Mouse (Mus musculus) MEL (cell line): ENCODE measurements around the gene Dlg1. TPM values are rescaled to one million over a fixed set of nuclear protein-coding genes. Genes with fewer than 3 reads are reported as not detected.

ENCODE experiments used
- DNase-seq: peaks from one replicate; pipeline ENCODE4 v3.0.0; 2011; ENCODE audit warnings: low read depth, low spot score
- H3K27ac ChIP-seq: 2 replicates; pipeline ENCODE4 v1.5.1; 2012; ENCODE audit warnings: low read depth, mild to moderate bottlenecking, control low read depth, low read length, moderate library complexity; ENCODE audit not compliant: control insufficient read depth
- H3K27me3 ChIP-seq, 2 experiments: fragments of 150-350 bp in 1 of 2; sonication (generic) in 1 of 2; 2 replicates each; pipeline ENCODE4 v1.6.1; 2012; ENCODE audit warnings: low read length in 2 of 2, mild to moderate bottlenecking in 2 of 2, improper control_type of control experiment in 1 of 2, moderate library complexity in 1 of 2; ENCODE audit not compliant: insufficient read depth in 2 of 2, control insufficient read depth in 1 of 2
- H3K36me3 ChIP-seq, 2 experiments: 2 replicates each; pipeline ENCODE4 v1.6.1; 2012 to 2014; ENCODE audit warnings: low read length in 2 of 2, improper control_type of control experiment in 1 of 2, inconsistent platforms in 1 of 2, mild to moderate bottlenecking in 1 of 2; ENCODE audit not compliant: insufficient read depth in 2 of 2, control insufficient read depth in 1 of 2
- H3K4me1 ChIP-seq, 2 experiments: fragments of 150-350 bp in 1 of 2; sonication (generic) in 1 of 2; 2 replicates each; pipeline ENCODE4 v1.6.1; 2012; ENCODE audit warnings: low read length in 2 of 2, improper control_type of control experiment in 1 of 2, mild to moderate bottlenecking in 1 of 2; ENCODE audit not compliant: insufficient read depth in 2 of 2, control insufficient read depth in 1 of 2
- H3K4me3 ChIP-seq, 2 experiments: fragments of 150-350 bp in 1 of 2; sonication (generic) in 1 of 2; 2 replicates each; pipeline ENCODE4 v1.5.1; 2012; ENCODE audit warnings: low read depth in 2 of 2, low read length in 2 of 2, mild to moderate bottlenecking in 2 of 2, moderate library complexity in 2 of 2, control low read depth in 1 of 2, improper control_type of control experiment in 1 of 2; ENCODE audit not compliant: control insufficient read depth in 1 of 2, insufficient read depth in 1 of 2
- H3K79me2 ChIP-seq: 2 replicates; pipeline ENCODE4 v1.6.1; 2012; ENCODE audit warnings: mild to moderate bottlenecking, low read length, moderate library complexity; ENCODE audit not compliant: control insufficient read depth, poor library complexity, insufficient read depth
- H3K9ac ChIP-seq: 2 replicates; pipeline ENCODE4 v1.6.1; 2012; ENCODE audit warnings: low read depth, mild to moderate bottlenecking, control low read depth, low read length, moderate library complexity; ENCODE audit not compliant: control insufficient read depth, poor library complexity, severe bottlenecking
- H3K9me3 ChIP-seq: fragments of 150-350 bp; sonication (generic); replicated peaks from 2 replicates; pipeline ENCODE4 v1.6.1; 2012; ENCODE audit warnings: mild to moderate bottlenecking, low read length, improper control_type of control experiment, moderate library complexity; ENCODE audit not compliant: insufficient read depth
- CHD1 ChIP-seq: IDR thresholded peaks from 2 replicates; pipeline ENCODE4 v1.6.1; 2012; ENCODE audit warnings: low read depth, mild to moderate bottlenecking, inconsistent platforms, low read length, improper control_type of control experiment
- ELF1 ChIP-seq: IDR thresholded peaks from 2 replicates; pipeline ENCODE4 v1.6.1; 2014; ENCODE audit warnings: low read depth, mild to moderate bottlenecking, inconsistent platforms, low read length, improper control_type of control experiment, moderate library complexity
- ETS1 ChIP-seq: IDR thresholded peaks from 2 replicates; pipeline ENCODE4 v1.6.1; 2012; ENCODE audit warnings: low read depth, mild to moderate bottlenecking, inconsistent platforms, low read length, improper control_type of control experiment, moderate library complexity
- GABPA ChIP-seq: IDR thresholded peaks from 2 replicates; pipeline ENCODE4 v1.6.1; 2012; ENCODE audit warnings: low read depth, mild to moderate bottlenecking, inconsistent platforms, low read length, improper control_type of control experiment, moderate library complexity
- HCFC1 ChIP-seq: IDR thresholded peaks from 2 replicates; pipeline ENCODE4 v1.6.1; 2012; ENCODE audit warnings: low read depth, mild to moderate bottlenecking, inconsistent platforms, low read length, improper control_type of control experiment, moderate library complexity
- JUND ChIP-seq: IDR thresholded peaks from 2 replicates; pipeline ENCODE4 v1.6.1; 2011; ENCODE audit warnings: low read depth, mild to moderate bottlenecking, improper control_type of control experiment, low read length
- MEF2A ChIP-seq: IDR thresholded peaks from 2 replicates; pipeline ENCODE4 v1.6.1; 2014; ENCODE audit warnings: low read depth, mild to moderate bottlenecking, inconsistent platforms, low read length, improper control_type of control experiment; ENCODE audit not compliant: poor library complexity, insufficient replicate concordance, severe bottlenecking; ENCODE audit errors: extremely low read depth
- MXI1 ChIP-seq: IDR thresholded peaks from 2 replicates; pipeline ENCODE4 v1.6.1; 2011; ENCODE audit warnings: mild to moderate bottlenecking, low read depth, low read length, improper control_type of control experiment
- POLR2A ChIP-seq, 2 experiments: IDR thresholded peaks; 2 replicates each; pipeline ENCODE4 v1.6.1; 2011 to 2012; ENCODE audit warnings: low read length in 2 of 2, mild to moderate bottlenecking in 2 of 2, control low read depth in 1 of 2, improper control_type of control experiment in 1 of 2, low read depth in 1 of 2, moderate library complexity in 1 of 2; ENCODE audit not compliant: control insufficient read depth in 1 of 2, insufficient read depth in 1 of 2, poor library complexity in 1 of 2
- TBP ChIP-seq: IDR thresholded peaks from 2 replicates; pipeline ENCODE4 v1.8.0; 2011; ENCODE audit warnings: low read depth, low read length, improper control_type of control experiment
- TCF12 ChIP-seq: IDR thresholded peaks from 2 replicates; pipeline ENCODE4 v1.6.1; 2014; ENCODE audit warnings: low read depth, mild to moderate bottlenecking, inconsistent platforms, low read length, improper control_type of control experiment, moderate library complexity
- polyA plus RNA-seq, 2 experiments: library from polyadenylated mRNA; stranded (reverse) in 1 of 2; unstranded in 1 of 2; fragments of >175 nt in 1 of 2; fragments of >200 nt in 1 of 2; gene quantifications; 2 replicates each; pipeline versions ENCODE4 v1.2.1 to v1.2.4; 2012; ENCODE audit warnings: low replicate concordance in 2 of 2, low read depth in 1 of 2; ENCODE audit not compliant: insufficient read length in 2 of 2, insufficient read depth in 1 of 2, missing spikeins in 1 of 2
- total RNA-seq: library from RNA; depleted of rRNA; stranded (reverse); fragments of 300-350 nt; gene quantifications from 2 replicates; pipeline ENCODE4 v1.2.3, GENCODE M21; 2012

Gene Dlg1
- total and polyA plus RNA-seq, 3 experiments: 25.7 to 74.6 (median 33.9) TPM

DNA sequence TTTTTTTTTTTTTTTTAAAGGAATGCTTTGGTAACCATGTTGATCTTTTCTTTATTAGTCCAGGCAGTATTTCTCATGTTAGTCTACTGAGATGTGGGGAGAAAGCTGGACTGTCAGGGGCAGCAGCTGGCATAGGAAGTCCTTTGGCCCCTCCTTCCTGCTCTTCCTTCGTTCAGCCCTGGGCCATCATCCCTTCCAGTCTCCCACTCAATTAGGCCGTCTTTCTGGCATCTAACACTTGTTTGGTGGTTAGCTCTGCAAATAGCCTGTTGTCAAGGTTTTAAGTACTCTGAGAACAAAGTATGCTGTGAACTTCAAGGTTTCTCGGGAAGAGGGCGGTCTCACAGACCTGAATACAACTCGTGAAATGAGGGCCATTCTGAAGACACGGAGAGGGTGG, 12.5 kb upstream of the Dlg1 start:
- Histone ChIP-seq H3K9ac (no peak overlapping the region), H3K36me3 (no peaks in the 10 kb centered on the region), H3K27me3 (peaks cover 3 to 19% of the 10 kb centered on the region in 2 experiments), H3K27ac (no peak overlapping the region), H3K79me2 (no peaks in the 10 kb centered on the region), H3K4me1 (no peaks in the 10 kb centered on the region), H3K4me3 (no peak overlapping the region), H3K9me3 (no peaks in the 10 kb centered on the region)
- no peak for DNase-seq
- TF ChIP-seq TBP: no peak
- TF ChIP-seq GABPA: no peak
- no peak for TF ChIP-seq POLR2A (IDR thresholded peaks at IDR 0.05; ENCODE audit: control insufficient read depth in 1 of 2, insufficient read depth in 1 of 2, low read depth in 1 of 2, low read length in 2 of 2, poor library complexity in 1 of 2)
- TF ChIP-seq CHD1: no peak
- no peak for TF ChIP-seq ETS1
- TF ChIP-seq ELF1: no peak
- no peak for TF ChIP-seq MXI1

DNA sequence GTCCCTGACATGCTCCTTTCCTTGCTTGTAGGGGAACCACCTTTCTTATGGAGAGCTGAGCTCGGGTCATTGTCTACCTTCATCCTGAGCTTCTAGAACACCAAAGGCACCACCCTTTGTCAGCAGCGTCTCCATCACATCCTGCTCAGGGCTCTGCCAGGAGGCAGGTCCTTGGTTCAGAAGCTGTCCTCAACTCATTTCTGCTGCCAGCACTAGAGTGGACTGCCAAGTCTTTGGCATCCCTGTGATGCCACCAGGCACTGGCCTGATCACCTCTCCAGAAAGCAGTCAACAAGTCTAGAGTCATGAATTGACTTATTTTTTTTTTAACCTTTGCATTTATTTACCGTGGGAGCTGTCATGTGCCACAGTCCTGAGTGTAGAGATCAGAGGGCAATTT, 11.7 kb upstream of the Dlg1 start:
- H3K36me3 ChIP-seq: no peaks in the 10 kb centered on the region
- no peaks in the 10 kb centered on the region for H3K79me2 ChIP-seq
- no peak for DNase-seq
- H3K27ac ChIP-seq: no peak overlapping the region
- no peak for TF ChIP-seq JUND
- TF ChIP-seq ETS1: no peak
- TF ChIP-seq TCF12: no peak
- TF ChIP-seq POLR2A (IDR thresholded peaks at IDR 0.05; ENCODE audit: control insufficient read depth in 1 of 2, insufficient read depth in 1 of 2, low read depth in 1 of 2, low read length in 2 of 2, poor library complexity in 1 of 2): no peak
- no peak for TF ChIP-seq HCFC1
- no peak overlapping the region for H3K4me3 ChIP-seq
- peaks cover 3 to 21% of the 10 kb centered on the region in 2 experiments for H3K27me3 ChIP-seq
- no peaks in the 10 kb centered on the region for H3K4me1 ChIP-seq
- H3K9me3 ChIP-seq: no peaks in the 10 kb centered on the region
- H3K9ac ChIP-seq: no peak overlapping the region

DNA sequence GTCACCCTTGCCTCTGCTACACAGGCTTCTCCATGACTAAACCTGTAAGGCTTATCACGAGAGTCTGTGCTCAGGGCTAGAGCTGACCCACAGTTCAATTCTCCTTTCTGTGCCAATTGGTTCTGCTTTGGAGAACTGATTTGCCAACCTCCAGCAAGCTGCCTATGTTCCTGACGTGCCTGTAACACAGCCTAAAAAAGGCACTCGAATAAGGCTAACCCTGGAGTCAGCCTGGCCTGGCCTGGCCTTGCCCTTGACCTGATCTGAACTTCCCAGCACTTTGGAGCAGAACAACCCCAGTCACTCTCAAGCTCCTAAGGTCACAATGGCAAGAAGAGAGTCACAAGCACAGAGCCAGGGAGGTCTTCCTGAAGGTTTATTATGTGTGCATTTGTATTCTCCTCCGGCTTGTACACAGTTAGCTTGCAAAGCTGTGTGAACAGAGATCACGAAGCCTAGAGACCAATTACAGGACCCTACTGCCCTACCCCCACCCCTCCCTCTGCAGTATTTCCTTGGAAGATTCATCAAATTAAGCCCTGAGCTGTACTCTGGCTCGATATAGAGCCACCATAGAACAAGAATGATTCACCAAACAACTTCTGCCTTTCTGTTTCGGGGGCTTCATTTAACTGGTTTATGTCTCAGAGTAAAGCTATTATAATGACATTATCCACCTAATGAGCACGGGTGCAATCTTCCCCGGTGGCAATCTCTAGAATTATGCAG, 11.0 kb upstream of the Dlg1 start:
- H3K27me3 ChIP-seq: peaks cover 3 to 20% of the 10 kb centered on the region in 2 experiments
- H3K27ac ChIP-seq: no peak overlapping the region
- no peak overlapping the region for H3K9ac ChIP-seq
- no peak overlapping the region for H3K4me3 ChIP-seq
- no peak for TF ChIP-seq MEF2A
- H3K4me1 ChIP-seq: no peaks in the 10 kb centered on the region
- no peaks in the 10 kb centered on the region for H3K9me3 ChIP-seq
- H3K79me2 ChIP-seq: no peaks in the 10 kb centered on the region
- no peak for DNase-seq
- H3K36me3 ChIP-seq: no peaks in the 10 kb centered on the region
